Mouse (Mus musculus) spleen, adult 2 months (tissue): ENCODE measurements at regions not wholly inside any gene's neighbourhood (a gene's known extent, or its start where the extent isn't known, plus 50 kb on each side); places are given as distances from the start of the nearest gene placed in this dataset.

Source experiments
- CTCF ChIP-seq: fragments of 200-500 bp; IDR thresholded peaks from 2 replicates; pipeline ENCODE4 v1.5.1; 2011; ENCODE audit warnings: mild to moderate bottlenecking, inconsistent platforms; ENCODE audit not compliant: insufficient read depth, insufficient read length, insufficient replicate concordance; ENCODE audit errors: extremely low read depth
- POLR2A ChIP-seq: fragments of 200-500 bp; IDR thresholded peaks from 2 replicates; pipeline ENCODE4 v1.6.1; 2011; ENCODE audit warnings: low read depth, low read length, inconsistent platforms

- TF ChIP-seq CTCF = no peak
- TF ChIP-seq POLR2A = no peak
Measured at GRCm38 (mm10) chr4:131135841-131136240, 191.7 kb downstream of the Matn1 start.
